Mouse (Mus musculus) kidney, postnatal 14 days (tissue): ENCODE measurements around the gene Ahcyl2.
A peak's percentile ranks its signal among the peaks of the same experiment; 100 is the strongest.
"Not testable (repeated sequence)": the region's sequence is repeated elsewhere in the genome, so short reads cannot be mapped to it uniquely, and the experiment has no call there.

Source experiments
- DNase-seq: peaks from one replicate; pipeline ENCODE4 v3.0.0; 2022; ENCODE audit warnings: mixed read lengths

The Ahcyl2 gene

DNA sequence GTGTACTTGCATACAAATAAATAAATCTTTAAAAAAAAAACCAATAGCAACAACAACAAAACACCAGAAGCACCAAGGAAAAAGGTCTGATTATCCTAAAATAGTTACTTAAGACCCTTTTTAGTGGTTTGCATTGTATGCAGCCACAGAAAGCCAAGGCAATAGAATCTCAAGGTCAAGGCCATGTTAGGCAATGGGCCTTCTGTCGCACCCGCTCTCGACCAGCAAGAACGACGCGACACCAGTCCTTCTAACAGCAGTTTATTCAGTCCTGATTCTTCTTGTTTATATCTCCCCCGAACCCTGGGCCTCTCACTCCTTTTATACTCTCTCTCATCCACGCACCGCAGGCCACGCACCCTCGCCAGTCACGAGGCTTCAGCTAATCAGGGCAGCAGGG lies 48.6 kb downstream of the Ahcyl2 start:
- DNase-seq = not testable (repeated sequence)

- DNase-seq = peak; percentile 65
Measured at GRCm38 (mm10) chr6:29819309-29819708, 51.5 kb downstream of the Ahcyl2 start.

- DNase-seq = no peak
Measured at GRCm38 (mm10) chr6:29820314-29820713, 52.5 kb downstream of the Ahcyl2 start.

DNA sequence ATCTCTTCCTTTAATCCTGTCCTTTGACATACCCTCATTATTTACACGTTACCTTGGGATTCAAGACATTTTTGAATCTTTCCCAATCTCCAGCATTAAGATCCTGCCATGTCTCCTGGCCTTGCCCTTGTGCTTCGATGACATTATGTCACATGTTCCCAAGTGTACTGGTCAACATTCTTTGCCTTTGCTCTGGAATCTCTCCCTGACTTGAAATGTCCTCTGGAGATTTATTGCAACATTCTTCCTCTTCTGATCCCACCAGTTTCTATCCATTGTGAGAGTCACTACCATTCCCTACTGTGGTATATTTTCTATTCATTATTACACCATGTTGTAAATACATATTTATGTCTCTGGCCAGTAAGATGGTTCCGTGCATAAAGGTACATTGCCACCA lies 53.1 kb downstream of the Ahcyl2 start:
- DNase-seq = no peak

DNA sequence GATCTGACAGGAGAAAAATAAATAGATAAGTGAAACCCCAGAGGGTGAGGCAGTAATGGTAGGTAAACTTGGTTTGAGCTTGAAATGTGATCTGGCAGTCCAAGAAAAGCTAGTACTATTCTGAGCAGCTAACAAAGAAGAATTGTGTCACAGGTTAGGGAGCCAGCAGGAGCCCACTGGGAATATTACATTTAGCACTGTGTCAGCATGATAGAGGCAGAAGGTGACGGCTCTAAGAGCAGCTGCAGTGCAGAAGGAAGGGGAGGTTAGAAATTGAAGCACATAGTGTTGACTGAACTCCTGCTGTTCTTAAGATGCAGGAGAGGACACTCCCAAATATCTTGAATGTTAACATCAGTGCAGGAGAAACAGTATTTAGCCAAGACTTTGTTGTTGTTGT lies 54.0 kb downstream of the Ahcyl2 start:
- DNase-seq = no peak

- no peak for DNase-seq
Measured at GRCm38 (mm10) chr6:29825302-29825701, 57.5 kb downstream of the Ahcyl2 start.

DNA sequence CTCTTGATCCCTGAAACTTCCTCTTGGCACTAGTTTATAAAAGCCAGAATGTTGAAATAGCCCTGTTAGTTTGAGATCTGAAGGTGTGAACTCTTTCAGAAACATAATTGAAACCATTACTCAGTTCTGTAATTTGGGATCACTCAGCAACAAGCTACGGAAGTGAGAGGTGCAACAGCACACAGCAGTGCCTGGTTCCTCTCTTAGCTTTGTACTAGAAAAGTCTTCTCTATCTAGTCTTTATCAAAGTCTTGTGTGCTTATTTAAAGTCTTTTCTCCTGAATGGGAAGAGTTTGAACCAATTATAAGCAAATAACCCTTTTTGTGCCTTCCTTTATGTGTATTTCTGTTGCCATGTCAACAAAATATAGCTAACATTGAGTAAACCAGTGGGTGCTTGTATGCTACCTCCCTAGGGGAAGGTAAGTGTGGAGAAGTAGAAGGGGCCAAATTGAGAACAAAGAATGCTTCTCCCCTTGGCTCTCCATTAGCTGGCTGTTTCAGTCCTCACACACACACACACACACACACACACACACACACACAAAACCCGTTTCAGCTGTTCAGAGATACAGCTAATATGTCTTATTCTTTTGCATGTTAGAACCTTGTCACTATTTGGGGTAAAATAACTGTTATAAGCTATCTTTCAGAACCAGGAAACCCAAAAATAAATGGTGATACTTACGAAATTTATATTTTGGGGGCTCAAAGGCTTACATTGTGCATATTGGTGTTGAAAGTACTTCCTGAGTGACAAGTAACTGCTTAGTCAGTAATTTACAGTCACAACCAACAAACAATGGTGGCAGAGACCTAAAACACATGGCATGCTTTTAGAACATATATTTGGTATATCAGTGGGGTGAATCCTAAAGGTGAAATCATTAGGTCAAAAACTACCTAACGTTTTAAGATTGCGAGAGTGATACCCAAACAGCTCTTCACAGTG lies 59.8 kb downstream of the Ahcyl2 start:
- DNase-seq = no peak

GRCm38 (mm10) chr6:29828574-29829234 lies 60.9 kb downstream of the Ahcyl2 start:
- peak; percentile 42 for DNase-seq

DNA sequence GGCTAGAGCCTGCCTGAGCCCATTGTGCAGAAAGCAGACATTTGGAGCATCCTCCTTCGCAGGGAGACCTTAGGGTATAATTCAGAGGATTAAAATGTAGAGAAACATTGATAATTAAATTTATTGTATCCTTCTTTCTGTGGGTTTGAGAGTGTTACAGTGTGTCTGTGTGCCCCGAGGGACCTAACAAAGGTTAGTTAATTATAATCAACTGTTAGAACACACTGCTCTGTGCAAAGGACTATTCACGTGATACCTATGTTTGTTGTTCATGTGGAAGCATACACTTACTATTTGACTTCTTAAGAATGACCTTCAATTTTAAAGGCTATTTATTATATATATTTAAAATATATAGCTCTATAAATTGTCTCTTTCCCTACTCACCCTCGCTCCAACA lies 64.5 kb downstream of the Ahcyl2 start:
- peak; percentile 43 for DNase-seq

GRCm38 (mm10) chr6:29833117-29833516 lies 65.3 kb downstream of the Ahcyl2 start:
- DNase-seq = peak; percentile 27

DNA sequence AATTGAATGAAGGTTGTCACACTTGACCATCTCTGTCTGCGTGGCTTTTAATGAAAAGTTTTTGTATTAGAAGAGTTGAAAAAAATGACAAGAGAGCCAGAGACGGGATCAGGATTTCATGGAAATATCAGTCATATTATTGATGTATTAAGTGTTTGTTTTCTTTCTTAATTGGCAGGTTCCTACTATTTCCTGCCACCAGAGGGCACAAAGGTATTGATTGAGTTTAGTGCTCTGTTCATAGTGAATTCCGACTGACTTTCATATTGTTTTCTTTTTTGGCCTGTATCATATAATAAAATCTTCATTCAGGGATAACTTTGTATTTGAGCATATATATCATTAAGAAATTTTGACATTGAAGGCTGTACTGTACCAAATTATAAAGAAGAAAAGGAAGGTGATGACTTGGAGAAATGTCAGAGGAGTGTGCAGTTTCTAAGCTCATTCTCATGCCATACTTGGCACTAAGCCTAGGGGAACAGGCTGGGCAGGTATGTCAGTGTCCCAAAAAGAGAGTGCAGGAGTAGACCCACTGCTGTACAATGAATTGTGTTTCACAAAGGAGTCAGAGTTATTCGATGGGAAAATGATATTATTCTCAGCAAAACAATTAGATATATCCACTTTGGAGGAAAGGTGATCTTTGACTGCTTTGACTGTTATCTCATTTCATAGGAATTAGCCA lies 65.9 kb downstream of the Ahcyl2 start:
- DNase-seq = peak; percentile 44

- DNase-seq = no peak
Measured at GRCm38 (mm10) chr6:29835543-29836177, 67.8 kb downstream of the Ahcyl2 start.

- no peak for DNase-seq
Measured at GRCm38 (mm10) chr6:29837579-29837978, 69.8 kb downstream of the Ahcyl2 start.

- DNase-seq = no peak
Measured at GRCm38 (mm10) chr6:29838531-29838930, 70.7 kb downstream of the Ahcyl2 start.

DNA sequence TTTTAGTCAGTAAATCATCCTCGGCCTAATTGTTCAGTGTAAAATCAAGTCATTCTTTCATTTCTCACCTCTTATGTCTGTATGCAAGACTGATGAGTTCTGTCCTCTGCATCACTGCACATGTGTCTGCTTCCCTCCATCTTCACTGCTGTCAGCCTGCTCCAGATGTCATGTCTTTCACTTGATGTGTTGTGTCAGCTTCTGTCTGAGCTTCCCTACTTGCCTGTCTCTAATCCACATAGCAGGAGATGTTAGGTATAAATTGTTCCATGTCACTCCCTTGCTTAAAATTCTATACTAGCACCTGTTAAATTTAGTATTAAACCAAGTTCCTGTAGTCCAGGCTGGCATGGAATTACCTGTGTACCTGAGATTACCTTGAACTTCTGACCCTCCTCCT lies 72.2 kb downstream of the Ahcyl2 start:
- DNase-seq = no peak

DNA sequence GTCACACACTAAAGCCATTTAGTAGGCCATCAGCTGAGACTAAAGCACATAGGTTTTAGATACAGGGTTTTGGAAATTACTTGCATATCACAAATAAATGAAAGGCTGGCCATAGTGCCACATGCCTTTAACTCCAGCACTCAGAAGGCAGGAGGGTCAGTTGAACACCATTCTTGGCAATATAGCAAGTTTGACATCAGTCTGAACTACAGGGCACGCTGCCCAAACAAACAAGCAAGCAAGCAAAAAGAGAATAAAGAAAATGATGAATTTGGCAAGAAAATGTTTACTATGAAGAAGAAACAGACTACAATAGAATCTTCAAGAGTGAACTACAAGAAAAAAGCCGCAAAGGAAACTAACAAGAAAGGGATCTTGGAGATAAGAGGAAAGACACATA lies 73.7 kb downstream of the Ahcyl2 start:
- DNase-seq = peak; percentile 40

GRCm38 (mm10) chr6:29847643-29848166 lies 79.9 kb downstream of the Ahcyl2 start:
- peak; percentile 44 for DNase-seq

DNA sequence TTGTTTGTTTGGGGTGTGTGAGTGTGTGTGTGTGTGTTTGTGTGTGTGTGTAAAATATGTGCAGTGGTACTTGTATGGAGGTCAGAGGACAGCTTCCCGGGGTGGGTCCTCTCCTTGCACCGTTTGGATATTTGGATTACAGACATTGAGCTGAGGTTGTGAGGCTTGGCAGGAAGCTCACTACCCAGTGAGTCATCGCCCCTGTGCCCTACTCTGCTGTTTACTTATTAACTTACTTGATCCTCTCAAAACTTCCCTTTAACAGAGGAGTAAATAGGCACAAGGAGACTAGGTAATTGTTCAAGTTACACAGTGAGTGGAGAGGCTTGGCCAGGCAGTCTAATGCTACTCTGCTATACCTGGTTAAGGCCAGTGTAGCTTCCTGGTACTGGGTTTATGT lies 81.0 kb downstream of the Ahcyl2 start:
- DNase-seq = peak; percentile 75

DNA sequence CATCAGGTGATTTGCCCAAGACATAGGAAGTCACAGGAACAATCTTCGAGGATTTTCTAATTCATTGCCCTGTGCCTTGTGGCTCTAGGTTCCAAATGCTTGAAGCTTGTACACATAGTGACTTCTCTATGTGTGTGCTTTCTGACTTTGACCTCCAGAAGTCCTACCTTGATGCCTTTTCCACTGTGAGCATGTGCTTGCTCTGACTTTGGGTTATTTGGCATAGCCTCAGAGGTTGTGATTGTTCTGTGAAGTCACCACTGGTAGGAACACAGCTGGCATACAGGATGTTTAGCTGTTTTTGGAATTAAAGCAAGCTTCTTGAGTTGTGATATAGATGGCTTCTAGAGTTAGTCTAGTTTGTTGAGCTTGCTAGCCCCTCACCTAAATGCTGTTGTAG lies 82.3 kb downstream of the Ahcyl2 start:
- no peak for DNase-seq

DNA sequence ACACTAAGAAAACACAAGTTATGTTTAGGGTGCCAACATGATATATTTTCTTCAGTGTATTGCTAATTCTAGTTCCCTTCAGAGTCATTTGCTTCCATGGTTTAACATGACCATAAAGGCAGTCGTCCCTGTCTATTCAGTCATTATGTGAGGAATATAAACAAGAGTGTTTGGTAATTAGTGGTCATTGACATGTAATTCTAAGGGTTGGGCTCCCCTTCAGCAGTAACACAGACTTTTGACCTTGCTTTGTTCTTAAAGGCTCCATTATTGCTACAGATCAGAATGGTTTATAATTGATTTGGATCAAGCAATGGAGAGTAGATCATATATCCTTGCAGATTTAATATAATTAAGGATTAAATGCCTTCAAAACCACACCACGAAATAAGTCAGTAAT lies 82.9 kb downstream of the Ahcyl2 start:
- no peak for DNase-seq

DNA sequence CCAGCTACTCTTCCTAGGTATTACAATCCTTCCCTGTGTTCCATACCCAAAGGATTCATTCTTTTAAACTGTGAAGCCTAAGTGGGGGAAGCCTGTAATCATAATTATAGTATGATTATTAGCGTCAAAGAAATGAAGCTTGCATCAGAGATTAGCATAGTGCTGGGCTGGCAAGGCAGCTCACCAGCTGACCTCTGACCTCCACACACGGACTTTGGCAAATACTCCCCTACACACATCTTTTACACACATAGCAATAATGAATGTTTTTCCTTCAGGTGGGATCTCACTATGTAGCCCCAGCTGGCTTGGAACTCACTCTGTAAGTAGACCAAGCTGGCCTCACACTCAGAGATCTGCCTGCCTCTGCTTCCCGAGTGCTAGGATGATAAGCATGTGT lies 84.1 kb downstream of the Ahcyl2 start:
- DNase-seq = no peak

DNA sequence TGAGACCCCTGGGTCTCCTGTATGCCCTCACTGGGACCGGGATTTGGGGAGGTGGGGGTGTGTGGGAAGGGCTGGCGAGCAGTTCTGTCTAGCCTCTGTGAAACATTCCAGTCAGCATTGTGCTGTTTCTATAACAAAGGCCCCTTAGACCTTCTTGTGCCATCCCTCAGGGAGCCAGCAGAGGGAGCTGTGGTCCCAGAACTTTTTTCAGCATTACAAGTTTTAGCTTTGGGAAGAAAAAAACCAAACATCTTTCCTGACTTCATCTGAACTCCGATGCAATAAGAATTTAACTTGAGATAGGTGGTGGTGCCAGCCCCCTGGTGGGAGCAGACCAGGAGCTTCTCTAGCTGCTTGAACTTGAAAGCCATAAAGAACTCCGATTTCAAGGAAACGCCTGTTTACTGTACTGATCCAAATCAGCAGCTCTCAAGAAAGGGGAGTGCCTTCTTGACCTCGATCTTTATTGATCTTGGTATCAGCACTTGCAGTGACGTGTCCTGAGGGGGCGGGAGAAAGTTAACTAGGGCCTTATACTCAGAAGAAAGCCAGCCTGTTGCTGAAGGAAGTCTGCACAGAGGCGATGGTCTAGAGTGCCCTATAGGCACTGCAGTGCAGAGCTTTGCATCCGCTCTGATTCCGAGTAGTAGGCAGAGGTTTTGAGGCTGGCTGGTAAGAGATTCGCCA lies 85.5 kb downstream of the Ahcyl2 start:
- peak; percentile 80 for DNase-seq
